Mouse (Mus musculus) megakaryocyte progenitor cell, adult 5-6 weeks (primary cell): ENCODE results near the gene Pde2a. TPM values are rescaled to one million over a fixed set of nuclear protein-coding genes. Genes with fewer than 3 reads are reported as not detected.

Experiments used
- ATAC-seq: replicated peaks from 2 replicates; pipeline ENCODE4 v1.8.0; 2016; ENCODE audit warnings: mild to moderate bottlenecking, moderate TSS enrichment, inconsistent platforms; ENCODE audit not compliant: poor library complexity
- total RNA-seq, 2 experiments: library from RNA; stranded (forward) in 1 of 2; stranded (reverse) in 1 of 2; fragments of 157-497, 149-512 nt in 1 of 2; fragments of 200-1000 nt in 1 of 2; gene quantifications; 2 replicates each; pipeline versions ENCODE4 v1.2.3 to v1.2.4; 2015 to 2017

Gene Pde2a
- total RNA-seq, 2 experiments from 2014 or later, result 24.1 to 30.9 TPM

DNA sequence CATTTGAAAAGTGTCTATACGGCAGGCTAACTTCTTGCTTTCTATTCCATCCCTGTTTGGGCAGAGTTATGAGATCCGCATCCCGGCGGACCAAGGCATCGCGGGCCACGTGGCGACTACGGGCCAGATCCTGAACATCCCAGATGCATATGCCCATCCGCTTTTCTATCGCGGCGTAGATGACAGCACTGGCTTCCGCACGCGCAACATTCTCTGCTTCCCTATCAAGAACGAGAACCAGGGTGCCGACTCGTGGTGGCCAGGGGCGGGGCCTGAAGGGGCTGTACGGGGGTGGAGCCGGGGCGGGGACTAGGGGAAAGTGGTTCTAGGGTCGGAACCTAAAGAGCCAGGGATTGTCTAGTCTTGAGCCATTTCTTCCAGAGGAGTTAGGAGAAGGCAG, 83.0 kb downstream of the Pde2a start:
- ATAC-seq, result peak; percentile 69

DNA sequence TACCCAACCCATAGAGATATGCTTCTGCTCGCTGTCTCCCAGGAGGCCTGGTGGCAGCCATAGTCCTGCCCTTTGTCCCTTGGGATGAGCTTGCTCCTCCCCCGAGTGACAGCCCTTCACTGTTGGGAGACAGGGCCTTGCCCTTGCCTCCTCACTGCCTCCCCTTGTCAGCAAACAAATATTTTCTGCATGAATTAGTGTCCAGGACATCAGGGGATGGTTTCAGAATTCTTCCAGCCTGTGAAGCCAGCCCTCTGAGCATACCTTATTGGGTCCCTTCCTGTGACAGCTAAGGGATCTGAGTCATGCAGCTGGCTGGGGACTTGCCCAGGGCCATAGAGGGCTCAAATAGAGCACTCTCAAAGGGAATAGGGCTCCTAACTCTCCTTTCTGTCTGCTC, 87.7 kb downstream of the Pde2a start:
- ATAC-seq, result no peak

DNA sequence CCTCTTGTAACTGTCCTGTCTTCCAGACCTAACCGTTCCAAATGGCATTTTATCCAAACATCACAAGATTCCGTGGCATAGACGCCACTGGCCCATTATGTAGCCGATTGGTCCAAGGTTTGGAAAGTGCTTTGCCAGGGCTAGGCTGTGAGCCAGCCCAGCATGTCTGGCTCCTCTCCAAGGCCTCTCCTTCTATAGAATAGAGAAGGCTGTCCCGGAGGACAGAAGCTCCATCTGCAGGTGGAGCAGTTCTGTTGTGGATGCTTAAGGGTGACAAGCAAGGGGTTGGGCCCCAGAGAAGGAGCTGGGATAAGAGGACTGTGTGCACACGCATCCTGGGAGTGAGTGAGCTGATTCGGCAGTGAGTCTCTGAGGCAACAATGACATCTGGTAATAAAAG, 92.2 kb downstream of the Pde2a start:
- no peak for ATAC-seq

DNA sequence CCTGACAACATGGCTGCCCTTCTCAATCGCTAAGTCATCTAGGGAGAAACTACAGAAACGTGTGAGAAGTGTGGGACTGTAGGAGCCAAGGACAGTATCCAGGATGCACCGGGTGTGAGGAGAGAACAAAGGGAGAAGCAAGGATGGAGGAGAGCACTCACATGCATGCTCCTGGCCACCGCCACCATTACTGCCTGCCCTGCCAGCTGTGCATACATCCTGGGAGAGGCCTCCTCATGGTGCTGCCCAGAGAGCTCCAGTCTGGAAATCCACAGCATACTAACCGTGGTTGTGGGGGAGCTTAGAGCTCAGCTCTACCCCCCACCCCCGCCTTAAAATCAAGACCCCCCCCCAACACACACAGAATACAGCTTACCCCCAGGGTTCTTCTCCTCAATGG, 93.3 kb downstream of the Pde2a start:
- no peak for ATAC-seq

DNA sequence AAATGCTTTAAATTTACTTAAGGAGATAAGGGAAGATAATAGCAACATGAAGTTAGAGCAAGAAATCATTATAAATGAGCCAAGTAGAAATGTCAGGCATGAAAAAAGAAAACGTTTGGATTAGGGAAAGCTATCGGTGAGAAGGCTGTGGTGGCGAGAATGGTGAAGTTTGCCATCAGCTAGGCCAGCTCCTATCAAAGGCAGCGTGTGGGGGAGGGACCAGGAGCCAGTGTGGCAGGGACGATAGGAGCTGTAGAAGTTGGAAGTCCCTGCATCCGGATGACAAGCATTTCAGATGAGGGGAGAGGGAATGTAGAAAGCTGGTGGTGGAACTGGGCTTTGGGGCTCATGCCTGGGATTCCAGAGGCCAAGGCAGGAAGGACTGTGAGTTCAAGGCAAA, 93.8 kb downstream of the Pde2a start:
- ATAC-seq, result no peak

DNA sequence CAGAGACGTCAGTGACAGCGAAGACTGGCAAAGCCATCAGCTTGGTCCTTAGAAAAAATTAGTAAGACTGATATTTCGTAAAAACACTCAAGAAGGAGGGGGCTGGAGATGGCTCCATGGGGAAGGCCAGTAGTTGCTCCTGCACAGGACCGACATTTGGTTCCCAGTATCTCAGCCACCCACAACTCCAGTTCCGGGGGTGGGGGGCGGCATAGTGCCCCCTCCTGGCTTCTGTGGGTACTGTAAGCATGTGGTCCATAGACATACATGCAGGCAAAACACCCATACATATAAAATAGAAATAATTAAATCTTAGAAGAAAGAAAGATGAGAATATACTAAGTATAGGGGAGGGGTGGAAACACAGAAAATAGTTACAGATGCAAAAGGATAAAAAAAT, 95.0 kb downstream of the Pde2a start:
- ATAC-seq, result 0 out of 2 replicates have a peak, but pooled peaks have one; percentile 31

- ATAC-seq, result no peak
Measured at GRCm38 (mm10) chr7:101521696-101522095, 100.2 kb downstream of the Pde2a start.

GRCm38 (mm10) chr7:101523205-101523604, 101.7 kb downstream of the Pde2a start:
- ATAC-seq, result no peak

DNA sequence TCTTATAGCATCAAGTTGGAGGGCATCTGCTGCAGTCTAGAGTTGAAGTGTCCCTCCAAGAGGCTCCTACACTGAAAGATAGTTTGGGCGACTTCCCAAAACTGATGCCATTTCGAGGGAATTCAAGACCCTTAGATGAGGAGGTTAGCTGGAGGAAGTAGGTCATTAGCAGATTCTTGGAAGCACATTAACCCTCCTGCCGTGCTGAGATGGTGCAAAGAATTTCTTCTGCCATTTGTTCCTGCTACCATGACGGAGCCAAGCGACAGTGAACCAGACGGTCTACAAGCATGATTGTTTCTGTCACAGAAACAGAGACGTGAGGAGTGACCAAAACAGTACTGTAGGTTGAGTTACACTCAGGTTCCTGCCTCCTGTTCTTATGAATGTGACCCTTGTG, 105.0 kb downstream of the Pde2a start:
- no peak for ATAC-seq

DNA sequence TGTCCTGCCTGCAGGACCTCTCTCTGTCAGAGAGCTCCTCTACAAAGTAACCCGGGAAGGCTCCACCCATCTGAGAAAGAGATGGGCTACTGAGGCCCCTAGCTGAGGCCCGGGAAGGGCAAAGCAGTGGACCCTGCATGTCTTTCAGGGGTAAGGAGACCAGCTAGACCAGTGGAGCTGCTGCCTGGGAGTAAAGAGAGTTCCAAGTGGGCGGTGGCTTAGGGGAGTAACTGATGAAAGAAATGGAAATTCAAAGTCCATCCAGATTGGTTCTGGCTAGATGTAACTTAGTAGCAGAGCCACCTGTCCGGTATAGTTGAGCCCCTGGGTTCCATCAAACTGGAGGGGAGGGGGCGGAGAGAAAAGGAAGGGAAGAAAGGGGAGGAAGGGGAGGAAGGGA, 112.9 kb downstream of the Pde2a start:
- ATAC-seq, result no peak

DNA sequence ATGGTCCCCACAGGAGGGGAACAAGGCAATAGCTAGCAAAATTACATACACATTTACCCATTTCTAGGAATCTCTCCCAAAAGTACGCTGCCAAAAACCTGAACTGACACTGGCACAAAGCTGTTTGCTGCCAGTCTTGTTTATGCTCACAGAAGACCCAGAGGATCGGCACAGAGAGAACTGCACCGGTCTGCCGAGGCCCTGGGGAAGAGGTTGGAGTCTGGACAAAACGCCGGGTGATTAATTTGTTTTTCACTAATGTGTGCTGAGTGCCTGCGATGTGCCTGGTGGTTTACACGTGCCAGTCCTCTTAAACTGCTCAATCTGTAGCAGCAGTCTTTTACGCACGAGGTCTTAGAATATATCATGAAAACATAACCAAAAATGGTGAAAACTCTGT, 113.6 kb downstream of the Pde2a start:
- ATAC-seq, result no peak

GRCm38 (mm10) chr7:101535517-101535916, 114.0 kb downstream of the Pde2a start:
- ATAC-seq, result no peak

- peak; percentile 68 for ATAC-seq
Measured at GRCm38 (mm10) chr7:101537541-101537940, 116.0 kb downstream of the Pde2a start.

DNA sequence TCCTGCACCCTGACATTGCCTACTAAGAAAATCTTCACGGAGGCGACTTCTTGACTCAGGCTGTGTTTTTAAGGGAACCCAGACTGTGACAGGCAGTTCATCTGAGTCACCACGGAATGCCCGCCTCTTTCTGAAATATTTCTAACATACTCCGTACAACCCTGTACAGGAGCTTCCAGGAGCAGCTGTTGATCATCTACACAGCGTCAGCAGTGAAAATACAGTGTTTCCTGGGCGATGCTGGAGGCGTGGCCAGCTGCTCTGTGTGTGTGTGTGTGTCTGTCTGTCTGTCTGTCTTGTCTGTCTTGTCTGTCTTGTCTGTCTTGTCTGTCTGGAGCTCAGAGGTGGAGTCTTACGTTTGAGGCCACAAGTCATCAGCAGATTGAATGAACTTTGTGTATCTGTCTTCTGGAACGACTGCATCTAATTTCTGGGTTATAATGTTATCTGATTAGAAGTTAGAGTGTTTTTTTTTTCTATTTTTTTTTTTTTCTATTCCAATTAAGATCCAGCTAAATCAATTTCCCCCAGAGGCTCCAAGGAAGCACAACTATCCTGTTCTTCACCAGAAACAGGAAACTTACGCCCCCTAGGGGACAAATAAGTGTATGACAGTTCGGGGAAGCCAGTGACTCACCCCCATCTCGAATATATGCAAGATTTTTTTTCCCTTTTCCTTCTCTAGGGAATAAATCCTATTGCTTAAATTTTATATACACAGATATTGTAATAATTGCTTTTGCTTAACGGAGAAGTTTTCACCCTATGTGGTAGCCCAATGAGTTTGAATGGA, 116.8 kb downstream of the Pde2a start:
- peak; percentile 49; the same call in 1 of the 2 replicates for ATAC-seq

- no peak for ATAC-seq
Measured at GRCm38 (mm10) chr7:101539774-101540173, 118.3 kb downstream of the Pde2a start.

DNA sequence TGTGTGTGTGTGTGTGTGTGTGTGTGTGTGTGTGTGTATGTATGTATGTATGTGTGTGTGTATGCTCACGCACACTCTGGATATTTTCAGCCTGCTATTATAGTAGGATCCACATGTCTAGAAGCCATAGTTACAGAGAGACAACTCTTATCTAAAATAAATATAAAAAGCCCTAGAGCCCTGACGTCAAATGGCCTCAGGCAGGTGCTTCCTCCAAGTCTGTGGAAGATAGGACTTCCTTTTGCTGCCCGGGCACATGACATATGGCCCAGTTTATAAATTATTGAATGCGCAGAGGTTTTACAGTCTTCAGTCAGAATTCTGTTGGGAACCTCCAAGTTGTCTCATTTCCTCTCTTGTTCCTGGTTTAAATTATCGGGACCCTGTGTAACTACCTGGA, 119.2 kb downstream of the Pde2a start:
- peak; percentile 45 for ATAC-seq

DNA sequence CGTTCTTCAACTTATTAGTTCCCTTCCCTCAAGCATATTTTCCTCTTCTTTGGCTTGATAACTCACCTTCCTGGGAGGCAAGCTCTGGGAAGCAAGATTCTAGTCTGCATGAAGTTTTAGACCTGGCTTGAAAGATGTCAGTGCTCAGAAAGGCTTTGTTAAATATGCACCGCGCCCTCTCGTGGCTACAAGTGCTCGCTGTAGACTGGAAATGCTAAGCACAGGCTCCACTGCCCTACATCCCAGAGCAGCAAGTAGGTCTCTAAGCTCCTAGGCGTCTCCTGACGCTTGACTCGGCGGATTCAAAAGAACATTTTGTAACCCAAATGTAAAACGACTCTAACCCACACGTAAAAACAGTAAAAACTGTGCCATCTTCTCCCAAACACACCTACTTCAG, 119.6 kb downstream of the Pde2a start:
- peak; percentile 76 for ATAC-seq

DNA sequence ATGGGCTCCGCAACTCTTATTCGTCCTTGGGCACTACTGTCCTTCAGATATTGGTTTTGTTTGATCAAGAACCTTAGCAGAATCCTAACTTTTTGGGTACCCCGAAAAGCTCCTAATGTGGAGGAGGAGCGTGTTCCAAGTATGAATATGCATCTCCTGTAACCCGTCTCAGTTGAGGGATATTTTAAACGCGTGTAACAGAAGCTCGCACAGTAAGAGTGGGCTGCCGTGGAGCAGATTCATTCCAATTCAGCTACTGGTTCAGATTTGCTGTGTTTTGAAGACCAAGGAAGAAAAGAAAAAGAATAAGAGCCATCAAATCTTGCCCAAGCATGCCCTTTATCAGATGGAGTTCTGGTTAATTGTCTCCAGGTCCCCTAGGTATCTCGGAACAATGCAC, 120.2 kb downstream of the Pde2a start:
- no peak for ATAC-seq

DNA sequence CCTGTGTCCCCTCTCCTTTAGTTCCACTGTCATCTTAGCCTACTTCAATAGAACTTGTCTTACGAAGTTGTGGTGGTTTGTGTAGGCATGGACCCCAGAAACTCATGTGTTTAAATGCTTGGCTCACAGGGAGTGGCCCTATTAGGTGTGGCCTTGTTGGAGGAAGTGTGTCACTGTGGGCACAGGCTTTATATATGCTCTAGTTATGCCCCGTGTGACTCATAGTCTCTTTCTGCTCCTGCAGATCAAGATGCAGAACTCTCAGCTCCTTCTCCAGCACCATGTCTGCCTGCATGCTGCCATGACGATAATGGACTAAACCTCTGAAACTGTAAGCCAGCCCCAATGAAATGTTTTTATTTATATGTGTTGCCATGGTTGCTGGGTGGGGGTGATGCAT, 126.2 kb downstream of the Pde2a start:
- no peak for ATAC-seq

DNA sequence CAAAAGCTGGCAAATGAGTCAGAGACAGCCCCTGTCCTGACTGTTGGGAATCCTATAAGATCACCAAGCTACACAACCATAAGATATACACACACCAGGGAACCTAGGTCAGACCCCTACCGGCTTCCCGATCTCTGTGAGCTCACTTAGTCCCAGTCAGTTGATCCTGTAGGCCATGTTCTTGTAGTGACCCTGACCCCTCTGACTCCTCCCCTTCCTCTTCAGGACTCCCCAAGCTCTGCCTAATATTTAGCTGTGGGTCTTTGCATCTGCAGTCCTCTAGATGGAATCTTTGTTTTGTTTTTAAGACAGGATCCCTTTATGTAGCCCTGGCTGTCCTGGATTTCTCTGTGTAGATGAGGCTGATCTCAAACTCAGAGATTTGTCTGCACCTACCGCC, 127.8 kb downstream of the Pde2a start:
- no peak for ATAC-seq

DNA sequence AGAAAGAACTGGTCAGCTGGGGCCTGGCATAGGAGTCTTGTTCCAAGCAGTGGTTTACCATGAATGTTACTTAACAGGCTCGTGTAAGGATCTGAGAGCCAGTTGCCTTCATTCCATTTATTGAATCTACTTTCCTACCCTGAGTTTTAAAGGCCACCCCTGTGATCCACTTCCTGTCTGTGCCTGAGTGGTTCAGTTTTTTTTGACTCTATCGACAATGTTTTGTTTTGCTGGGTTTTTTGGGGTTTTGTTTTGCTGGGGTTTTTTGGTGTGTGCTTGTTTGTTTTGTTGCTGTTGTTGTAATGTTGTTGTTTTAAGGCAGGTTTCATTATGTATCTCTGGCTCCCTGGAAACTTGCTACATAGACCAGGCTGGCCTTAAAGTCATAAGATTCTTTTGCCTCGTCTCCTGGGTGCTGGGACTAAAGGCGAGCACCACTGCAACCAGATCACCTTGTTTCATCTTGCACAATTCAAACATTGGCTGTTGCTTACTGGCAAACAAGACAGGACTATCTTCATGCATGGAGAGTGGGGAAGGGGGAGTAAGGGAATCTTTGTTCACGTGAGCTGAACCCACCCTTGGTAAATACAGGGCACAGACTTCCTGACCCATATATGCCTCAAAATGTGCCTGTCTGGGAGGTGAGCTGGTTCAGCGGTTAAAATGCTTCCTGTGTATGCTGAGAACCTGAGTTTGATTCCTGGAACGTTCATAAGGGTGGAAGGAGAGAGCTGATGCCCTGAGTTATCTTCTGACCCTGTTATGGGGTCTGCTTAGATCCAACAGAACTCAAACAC, 129.4 kb downstream of the Pde2a start:
- no peak for ATAC-seq

- peak; percentile 37; the same call in 1 of the 2 replicates for ATAC-seq
Measured at GRCm38 (mm10) chr7:101551530-101551929, 130.0 kb downstream of the Pde2a start.
